Mouse (Mus musculus): ENCODE results near the gene Sumo2. TPM values are rescaled to one million over a fixed set of nuclear protein-coding genes. Genes with fewer than 3 reads are reported as not detected.

The Sumo2 gene
- polyA plus RNA-seq, 1 experiment = 1,012 TPM

DNA sequence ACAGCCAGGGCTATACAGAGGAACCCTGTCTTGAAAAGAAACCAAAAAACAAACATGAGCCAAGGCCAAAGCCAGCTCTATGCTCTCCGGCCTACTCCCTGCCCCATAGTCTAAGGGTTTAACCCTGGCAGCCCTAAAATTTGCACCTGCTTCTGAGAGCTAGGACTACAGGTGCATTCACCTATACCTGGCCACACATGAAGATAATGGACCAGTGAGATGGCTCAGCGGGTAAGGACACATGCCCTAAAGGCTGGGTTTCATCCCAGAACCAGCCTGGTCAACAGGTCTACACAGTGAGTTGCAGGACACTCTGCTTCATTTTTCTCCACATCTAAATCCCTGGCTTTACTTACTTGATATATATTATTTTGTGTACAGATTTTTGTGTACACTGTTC, 13.8 kb downstream of the Sumo2 start:
- H3K4me1 ChIP-seq (ENCODE audit: control insufficient read depth, insufficient read depth, low read length) = no peaks in the 10 kb centered on the region
- peaks cover 40% of the 10 kb centered on the region for H3K36me3 ChIP-seq (ENCODE audit: control insufficient read depth, insufficient read depth, low read length, poor library complexity, severe bottlenecking)
- TF ChIP-seq CTCF (IDR thresholded peaks at IDR 0.05; ENCODE audit: low read depth, low read length) = no peak
- TF ChIP-seq POLR2A (IDR thresholded peaks at IDR 0.05; ENCODE audit: insufficient read depth, low read length) = no peak
- H3K9me3 ChIP-seq (replicated peaks; ENCODE audit: control insufficient read depth, insufficient read depth, low read length, poor library complexity, severe bottlenecking) = no peaks in the 10 kb centered on the region
- no peak overlapping the region for H3K4me3 ChIP-seq (ENCODE audit: low read depth, low read length)
- no peaks in the 10 kb centered on the region for H3K27me3 ChIP-seq (ENCODE audit: control insufficient read depth, insufficient read depth, low read length, poor library complexity, severe bottlenecking)
- H3K27ac ChIP-seq (ENCODE audit: insufficient read depth, low read length) = no peak overlapping the region; the same call in 1 of the 2 replicates
- H3K9ac ChIP-seq (ENCODE audit: low read depth, poor library complexity, severe bottlenecking) = no peak overlapping the region

DNA sequence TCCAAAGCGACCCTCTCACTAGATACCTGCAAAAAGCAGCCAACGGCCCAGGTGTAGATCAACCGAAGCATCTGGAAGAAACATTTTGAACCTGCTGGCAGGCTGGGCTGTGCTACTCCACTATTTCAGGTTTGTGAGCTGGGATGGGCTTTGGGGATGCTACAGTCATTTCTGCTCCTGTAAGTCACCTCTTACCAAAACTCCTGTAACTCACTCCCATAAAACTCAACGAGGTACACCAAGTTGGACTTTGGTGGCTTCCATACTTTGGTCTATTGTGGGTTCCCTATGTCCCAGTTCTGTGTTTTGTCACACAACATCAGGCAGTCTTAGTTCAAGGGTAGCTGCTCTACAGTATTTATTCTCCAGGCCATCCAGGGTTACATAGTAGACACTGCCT, 15.0 kb downstream of the Sumo2 start:
- Histone ChIP-seq H3K9me3 (replicated peaks; ENCODE audit: control insufficient read depth, insufficient read depth, low read length, poor library complexity, severe bottlenecking) (no peaks in the 10 kb centered on the region), H3K27me3 (ENCODE audit: control insufficient read depth, insufficient read depth, low read length, poor library complexity, severe bottlenecking) (no peaks in the 10 kb centered on the region), H3K4me3 (ENCODE audit: low read depth, low read length) (no peak overlapping the region), H3K36me3 (ENCODE audit: control insufficient read depth, insufficient read depth, low read length, poor library complexity, severe bottlenecking) (peaks cover 28% of the 10 kb centered on the region), H3K27ac (ENCODE audit: insufficient read depth, low read length) (no peak overlapping the region), H3K9ac (ENCODE audit: low read depth, poor library complexity, severe bottlenecking) (no peak overlapping the region), H3K4me1 (ENCODE audit: control insufficient read depth, insufficient read depth, low read length) (no peaks in the 10 kb centered on the region)
- TF ChIP-seq POLR2A (IDR thresholded peaks at IDR 0.05; ENCODE audit: insufficient read depth, low read length) (no peak), CTCF (IDR thresholded peaks at IDR 0.05; ENCODE audit: low read depth, low read length) (no peak), EP300 (IDR thresholded peaks at IDR 0.05; ENCODE audit: insufficient read depth, low read depth, low read length) (no peak)

DNA sequence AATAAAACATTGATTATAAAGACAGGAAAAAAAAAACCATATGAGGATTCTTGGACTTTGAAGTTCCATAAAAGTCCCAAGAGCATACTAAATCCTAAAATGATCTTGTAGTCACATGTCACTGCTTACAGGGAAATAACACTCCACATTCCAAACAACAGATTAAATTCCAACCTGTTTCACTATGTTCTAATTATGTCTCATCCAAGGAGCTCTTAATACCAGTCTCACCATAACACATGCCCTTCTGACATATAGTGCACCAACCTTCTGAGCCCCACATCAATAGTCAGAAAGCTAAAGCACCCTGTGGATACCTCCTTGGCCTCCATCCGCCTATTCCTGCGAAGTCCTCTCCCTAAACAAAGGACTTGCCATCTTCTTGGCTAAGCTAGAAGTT, 15.9 kb downstream of the Sumo2 start:
- Histone ChIP-seq H3K9ac (ENCODE audit: low read depth, poor library complexity, severe bottlenecking) (no peak overlapping the region), H3K4me1 (ENCODE audit: control insufficient read depth, insufficient read depth, low read length) (no peaks in the 10 kb centered on the region), H3K27me3 (ENCODE audit: control insufficient read depth, insufficient read depth, low read length, poor library complexity, severe bottlenecking) (no peaks in the 10 kb centered on the region), H3K27ac (ENCODE audit: insufficient read depth, low read length) (no peak overlapping the region), H3K36me3 (ENCODE audit: control insufficient read depth, insufficient read depth, low read length, poor library complexity, severe bottlenecking) (peaks cover 20% of the 10 kb centered on the region), H3K9me3 (replicated peaks; ENCODE audit: control insufficient read depth, insufficient read depth, low read length, poor library complexity, severe bottlenecking) (no peaks in the 10 kb centered on the region), H3K4me3 (ENCODE audit: low read depth, low read length) (no peak overlapping the region)
- TF ChIP-seq CTCF (IDR thresholded peaks at IDR 0.05; ENCODE audit: low read depth, low read length) (no peak), EP300 (IDR thresholded peaks at IDR 0.05; ENCODE audit: insufficient read depth, low read depth, low read length) (no peak), POLR2A (IDR thresholded peaks at IDR 0.05; ENCODE audit: insufficient read depth, low read length) (no peak)

DNA sequence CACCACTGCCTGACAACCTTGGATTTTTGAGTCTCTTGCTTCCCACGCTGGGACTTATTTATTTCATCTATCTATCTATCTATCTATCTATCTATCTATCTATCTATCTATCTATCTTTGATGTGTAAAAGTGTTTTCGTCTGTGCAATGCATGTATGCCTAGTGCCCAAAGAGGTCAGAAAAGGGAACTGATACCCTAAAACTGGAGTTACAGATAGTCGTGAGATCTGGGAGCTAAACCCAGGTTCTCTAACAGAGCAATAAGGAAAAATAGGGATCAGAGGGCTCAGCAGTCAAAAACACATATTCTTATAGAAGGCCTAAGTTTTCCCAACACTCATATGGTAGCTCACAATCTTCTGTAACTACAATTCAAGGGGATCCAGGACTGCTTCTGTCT, 16.5 kb downstream of the Sumo2 start:
- Histone ChIP-seq H3K27me3 (ENCODE audit: control insufficient read depth, insufficient read depth, low read length, poor library complexity, severe bottlenecking) (no peaks in the 10 kb centered on the region), H3K4me1 (ENCODE audit: control insufficient read depth, insufficient read depth, low read length) (no peaks in the 10 kb centered on the region), H3K4me3 (ENCODE audit: low read depth, low read length) (no peak overlapping the region), H3K36me3 (ENCODE audit: control insufficient read depth, insufficient read depth, low read length, poor library complexity, severe bottlenecking) (peaks cover 13% of the 10 kb centered on the region), H3K9ac (ENCODE audit: low read depth, poor library complexity, severe bottlenecking) (no peak overlapping the region), H3K27ac (ENCODE audit: insufficient read depth, low read length) (no peak overlapping the region), H3K9me3 (replicated peaks; ENCODE audit: control insufficient read depth, insufficient read depth, low read length, poor library complexity, severe bottlenecking) (no peaks in the 10 kb centered on the region)
- TF ChIP-seq POLR2A (IDR thresholded peaks at IDR 0.05; ENCODE audit: insufficient read depth, low read length) (no peak), CTCF (IDR thresholded peaks at IDR 0.05; ENCODE audit: low read depth, low read length) (no peak), EP300 (IDR thresholded peaks at IDR 0.05; ENCODE audit: insufficient read depth, low read depth, low read length) (no peak)

DNA sequence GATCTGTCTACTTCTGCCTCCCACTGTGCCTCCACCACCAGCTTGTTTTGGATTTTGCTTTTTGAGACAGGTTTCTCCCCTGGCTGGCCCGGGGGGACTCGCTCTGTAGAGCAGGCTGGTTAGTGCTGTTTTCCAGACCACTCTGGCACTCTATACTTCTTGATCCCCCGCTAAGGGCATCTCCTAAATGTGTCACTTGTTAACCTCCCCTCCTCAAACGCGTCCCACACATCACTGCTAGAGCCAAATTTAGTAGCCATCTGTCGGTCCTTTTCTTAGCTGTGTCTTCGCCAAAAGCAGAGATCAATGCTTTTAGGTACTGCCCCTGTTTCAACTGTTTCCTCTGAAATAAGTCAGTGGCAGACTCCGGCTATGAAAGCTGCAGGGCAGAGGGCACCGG, 17.4 kb downstream of the Sumo2 start:
- Histone ChIP-seq H3K36me3 (ENCODE audit: control insufficient read depth, insufficient read depth, low read length, poor library complexity, severe bottlenecking) (peaks cover 7% of the 10 kb centered on the region), H3K9me3 (replicated peaks; ENCODE audit: control insufficient read depth, insufficient read depth, low read length, poor library complexity, severe bottlenecking) (no peaks in the 10 kb centered on the region), H3K27me3 (ENCODE audit: control insufficient read depth, insufficient read depth, low read length, poor library complexity, severe bottlenecking) (no peaks in the 10 kb centered on the region), H3K9ac (ENCODE audit: low read depth, poor library complexity, severe bottlenecking) (no peak overlapping the region), H3K4me1 (ENCODE audit: control insufficient read depth, insufficient read depth, low read length) (no peaks in the 10 kb centered on the region), H3K4me3 (ENCODE audit: low read depth, low read length) (no peak overlapping the region), H3K27ac (ENCODE audit: insufficient read depth, low read length) (no peak overlapping the region)
- no peak for TF ChIP-seq CTCF (IDR thresholded peaks at IDR 0.05; ENCODE audit: low read depth, low read length)
- TF ChIP-seq POLR2A (IDR thresholded peaks at IDR 0.05; ENCODE audit: insufficient read depth, low read length) = no peak
- no peak for TF ChIP-seq EP300 (IDR thresholded peaks at IDR 0.05; ENCODE audit: insufficient read depth, low read depth, low read length)

DNA sequence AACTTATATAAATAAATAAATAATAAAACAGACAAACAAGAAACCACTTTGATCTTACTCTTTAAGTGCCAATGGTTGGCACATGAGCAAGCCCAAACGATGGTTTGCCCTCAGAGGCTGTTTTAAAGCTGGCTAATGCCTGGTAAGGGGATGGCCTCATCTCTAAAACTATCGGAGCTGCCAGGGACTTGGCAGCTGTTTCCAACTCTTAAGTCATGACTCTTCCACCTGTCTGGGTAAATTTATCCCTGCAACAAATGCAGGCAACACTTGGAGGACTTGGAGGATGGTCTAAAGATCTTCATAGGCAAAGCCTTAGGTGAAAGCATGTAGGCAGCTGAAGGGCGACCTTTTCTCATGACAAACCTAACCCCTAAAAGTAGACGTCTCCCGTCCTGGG, 19.1 kb downstream of the Sumo2 start:
- no peak overlapping the region for H3K4me3 ChIP-seq (ENCODE audit: low read depth, low read length)
- no peaks in the 10 kb centered on the region for H3K4me1 ChIP-seq (ENCODE audit: control insufficient read depth, insufficient read depth, low read length)
- no peak overlapping the region for H3K9ac ChIP-seq (ENCODE audit: low read depth, poor library complexity, severe bottlenecking)
- no peak overlapping the region for H3K27ac ChIP-seq (ENCODE audit: insufficient read depth, low read length)
- H3K36me3 ChIP-seq (ENCODE audit: control insufficient read depth, insufficient read depth, low read length, poor library complexity, severe bottlenecking) = peaks cover 4% of the 10 kb centered on the region; the same call in 1 of the 2 replicates
- peaks cover 5% of the 10 kb centered on the region for H3K9me3 ChIP-seq (replicated peaks; ENCODE audit: control insufficient read depth, insufficient read depth, low read length, poor library complexity, severe bottlenecking)
- H3K27me3 ChIP-seq (ENCODE audit: control insufficient read depth, insufficient read depth, low read length, poor library complexity, severe bottlenecking) = no peaks in the 10 kb centered on the region
- TF ChIP-seq POLR2A (IDR thresholded peaks at IDR 0.05; ENCODE audit: insufficient read depth, low read length) (no peak), EP300 (IDR thresholded peaks at IDR 0.05; ENCODE audit: insufficient read depth, low read depth, low read length) (no peak), CTCF (IDR thresholded peaks at IDR 0.05; ENCODE audit: low read depth, low read length) (no peak)
